Mouse (Mus musculus) intestine, embryonic 16.5 days (tissue): ENCODE data around the gene Creld1. TPM values are rescaled to one million over a fixed set of nuclear protein-coding genes. Genes with fewer than 3 reads are reported as not detected.

Experiments used
- ATAC-seq: fragments of 200-750 bp; cut with Nextera tagmentation; 2 replicates; pipeline ENCODE4 v1.8.0; 2017; ENCODE audit warnings: moderate TSS enrichment, moderate library complexity
- H3K27ac ChIP-seq: fragments of 300-500 bp; sonication (generic); 2 replicates; pipeline ENCODE4 v1.5.1; 2014; ENCODE audit warnings: mild to moderate bottlenecking, low read length
- H3K27me3 ChIP-seq: fragments of 300-500 bp; sonication (generic); replicated peaks from 2 replicates; pipeline ENCODE4 v1.6.1; 2014; ENCODE audit warnings: low read length, control low read depth, mixed read lengths; ENCODE audit not compliant: control insufficient read depth, insufficient read depth
- H3K36me3 ChIP-seq: fragments of 300-500 bp; sonication (generic); 2 replicates; pipeline ENCODE4 v1.6.1; 2014; ENCODE audit warnings: low read length, control low read depth; ENCODE audit not compliant: control insufficient read depth, insufficient read depth
- H3K4me1 ChIP-seq: fragments of 300-500 bp; sonication (generic); 2 replicates; pipeline ENCODE4 v1.6.1; 2014; ENCODE audit warnings: low read length, control low read depth, mixed read lengths; ENCODE audit not compliant: control insufficient read depth, insufficient read depth
- H3K4me2 ChIP-seq: fragments of 300-500 bp; sonication (generic); 2 replicates; pipeline ENCODE4 v1.6.1; 2014; ENCODE audit warnings: low read depth, low read length, control low read depth
- H3K4me3 ChIP-seq: fragments of 300-500 bp; sonication (generic); 2 replicates; pipeline ENCODE4 v1.5.1; 2014; ENCODE audit warnings: mild to moderate bottlenecking, low read length
- H3K9ac ChIP-seq: fragments of 300-500 bp; sonication (generic); 2 replicates; pipeline ENCODE4 v1.6.1; 2014; ENCODE audit warnings: low read depth, low read length
- H3K9me3 ChIP-seq: fragments of 300-500 bp; sonication (generic); 2 replicates; pipeline ENCODE4 v1.6.1; 2016; ENCODE audit warnings: low read length, control low read depth; ENCODE audit not compliant: control insufficient read depth
- WGBS: fragments of 180-500 bp; shearing (Covaris S2); extraction: QIAGEN DNeasy Blood & Tissue Kit; methylation state at CpG from one replicate; pipeline ENCODE4 v1.1.7; 2014; 5-methylcytosine and 5-hydroxymethylcytosine counted together
- polyA plus RNA-seq: library from polyadenylated mRNA; unstranded; fragments of >200 nt; fragmentation: Nextera tagmentation; extraction: Ambion mirVana; gene quantifications from 2 replicates; pipeline ENCODE4 v1.2.1, GENCODE M21; 2015

Creld1 gene
- polyA plus RNA-seq, 1 experiment from 2014 or later = 20.6 TPM

DNA sequence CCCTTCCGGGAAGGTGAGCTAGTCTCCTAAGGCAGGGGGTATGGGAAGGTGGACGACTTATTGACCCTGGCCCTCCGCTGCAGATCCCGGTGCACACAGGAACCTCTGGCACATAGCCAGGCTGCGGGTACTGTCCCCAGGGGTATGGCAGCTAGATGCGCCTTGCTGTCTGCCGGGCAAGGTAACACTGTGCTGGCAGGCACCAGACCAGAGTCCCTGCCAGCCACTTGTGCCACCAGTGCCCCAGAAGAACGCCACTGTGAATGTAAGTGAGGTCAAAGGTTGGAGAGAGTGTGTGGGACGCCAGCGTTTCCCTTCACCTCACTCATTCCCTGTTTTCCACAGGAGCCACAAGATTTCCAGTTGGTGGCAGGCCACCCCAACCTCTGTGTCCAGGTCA, 4.2 kb upstream of the Creld1 start:
- Histone ChIP-seq H3K4me1 (peaks cover 15% of the 10 kb centered on the region; the same call in 1 of the 2 replicates), H3K36me3 (0 out of 2 replicates have a peak, but pooled peaks cover 2% of the 10 kb centered on the region), H3K9ac (no peak overlapping the region), H3K27ac (no peak overlapping the region), H3K4me2 (no peak overlapping the region), H3K4me3 (no peak overlapping the region), H3K9me3 (no peaks in the 10 kb centered on the region), H3K27me3 (peaks cover 6% of the 10 kb centered on the region; the same call in 1 of the 2 replicates)
- no peak for ATAC-seq
- 82% methylated on average over 10 of the region's 10 CpGs for WGBS

DNA sequence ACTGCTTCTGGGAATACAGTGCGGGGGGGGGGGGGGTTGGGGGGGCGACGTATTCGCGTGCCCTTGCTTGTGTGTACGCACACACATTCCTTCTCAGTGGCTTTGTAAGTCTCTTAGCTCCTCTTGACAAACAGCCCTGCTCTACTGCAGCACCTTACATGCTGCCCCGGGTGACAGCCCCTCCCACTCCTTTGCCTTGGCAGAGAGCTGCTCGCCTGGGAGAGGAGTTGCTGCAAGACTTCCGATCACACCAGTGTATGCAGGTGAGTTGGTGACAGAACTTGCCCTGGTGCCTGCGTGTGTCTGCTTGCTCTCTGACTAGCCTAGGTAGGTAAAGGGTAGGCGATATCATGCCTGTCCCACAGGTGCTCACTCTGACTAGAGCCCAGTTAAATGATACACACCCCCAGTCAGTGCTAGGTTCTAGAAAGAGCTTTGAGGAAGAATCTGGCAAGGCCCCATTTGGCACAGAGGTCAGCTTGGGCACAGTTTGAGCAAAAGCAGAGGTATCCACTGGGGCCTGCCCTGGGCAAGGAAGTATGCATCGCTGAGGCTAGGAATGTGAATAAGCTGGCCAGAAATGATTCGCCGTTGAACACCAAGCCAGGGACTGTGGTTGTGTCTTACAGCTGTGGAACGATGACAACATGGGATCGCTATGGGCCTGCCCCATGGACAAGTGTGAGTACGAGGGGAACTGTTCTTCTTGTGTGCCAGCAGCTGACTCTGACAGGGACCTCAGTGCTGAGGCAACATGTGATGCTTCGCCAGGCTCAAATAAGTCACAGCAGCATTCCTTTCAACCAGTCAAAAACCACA, 2.3 kb upstream of the Creld1 start:
- no peak for ATAC-seq
- WGBS = 64% methylated on average over 18 of the region's 18 CpGs

DNA sequence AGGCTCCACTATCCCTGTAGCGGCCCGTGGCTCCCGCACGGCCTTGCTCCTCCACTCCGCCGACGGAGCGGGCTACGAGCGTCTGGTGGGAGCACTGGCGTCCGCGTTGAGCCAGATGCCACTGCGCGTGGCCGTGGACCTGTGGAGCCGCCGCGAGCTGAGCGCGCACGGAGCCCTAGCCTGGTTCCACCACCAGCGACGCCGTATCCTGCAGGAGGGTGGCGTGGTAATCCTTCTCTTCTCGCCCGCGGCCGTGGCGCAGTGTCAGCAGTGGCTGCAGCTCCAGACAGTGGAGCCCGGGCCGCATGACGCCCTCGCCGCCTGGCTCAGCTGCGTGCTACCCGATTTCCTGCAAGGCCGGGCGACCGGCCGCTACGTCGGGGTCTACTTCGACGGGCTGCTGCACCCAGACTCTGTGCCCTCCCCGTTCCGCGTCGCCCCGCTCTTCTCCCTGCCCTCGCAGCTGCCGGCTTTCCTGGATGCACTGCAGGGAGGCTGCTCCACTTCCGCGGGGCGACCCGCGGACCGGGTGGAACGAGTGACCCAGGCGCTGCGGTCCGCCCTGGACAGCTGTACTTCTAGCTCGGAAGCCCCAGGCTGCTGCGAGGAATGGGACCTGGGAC, 509 bp upstream of the Creld1 start:
- H3K9me3 ChIP-seq = no peaks in the 10 kb centered on the region
- ATAC-seq = peak; percentile 64
- WGBS = 3% methylated on average over 65 of the region's 65 CpGs
- peaks cover 16% of the 10 kb centered on the region for H3K4me1 ChIP-seq
- H3K27me3 ChIP-seq = peaks cover 6% of the 10 kb centered on the region; the same call in 1 of the 2 replicates
- H3K36me3 ChIP-seq = 0 out of 2 replicates have a peak, but pooled peaks cover 2% of the 10 kb centered on the region
- H3K4me3 ChIP-seq = peak overlapping the region; percentile 57
- peak overlapping the region; percentile 81 for H3K4me2 ChIP-seq
- peak overlapping the region; percentile 90 for H3K27ac ChIP-seq
- H3K9ac ChIP-seq = peak overlapping the region; percentile 77

More for the DNA sequence above, 2.3 kb upstream of the Creld1 start:
- Histone ChIP-seq H3K4me1 (peaks cover 15% of the 10 kb centered on the region; the same call in 1 of the 2 replicates), H3K27me3 (peaks cover 6% of the 10 kb centered on the region; the same call in 1 of the 2 replicates), H3K27ac (no peak overlapping the region), H3K4me2 (no peak overlapping the region), H3K36me3 (0 out of 2 replicates have a peak, but pooled peaks cover 2% of the 10 kb centered on the region), H3K9ac (no peak overlapping the region; the same call in 1 of the 2 replicates), H3K4me3 (no peak overlapping the region), H3K9me3 (no peaks in the 10 kb centered on the region)

GRCm38 (mm10) chr6:113483729-113484128, 632 bp downstream of the Creld1 start:
- Histone ChIP-seq H3K9me3 (no peaks in the 10 kb centered on the region), H3K27me3 (peaks cover 6% of the 10 kb centered on the region; the same call in 1 of the 2 replicates), H3K36me3 (peaks cover 2% of the 10 kb centered on the region; the same call in 1 of the 2 replicates), H3K27ac (peak overlapping the region; percentile 76), H3K4me2 (peak overlapping the region; percentile 81), H3K9ac (peak overlapping the region; percentile 77), H3K4me1 (peaks cover 16% of the 10 kb centered on the region), H3K4me3 (peak overlapping the region; percentile 57)
- WGBS = 6% methylated on average over 10 of the region's 10 CpGs
- ATAC-seq = peak; percentile 14

GRCm38 (mm10) chr6:113487125-113487576, 4.1 kb downstream of the Creld1 start:
- H3K4me3 ChIP-seq = no peak overlapping the region
- ATAC-seq = no peak
- 47% methylated on average over 7 of the region's 7 CpGs for WGBS
- H3K4me1 ChIP-seq = peaks cover 10% of the 10 kb centered on the region
- H3K4me2 ChIP-seq = no peak overlapping the region
- H3K9ac ChIP-seq = no peak overlapping the region
- no peaks in the 10 kb centered on the region; the same call in 1 of the 2 replicates for H3K36me3 ChIP-seq
- no peak overlapping the region for H3K27ac ChIP-seq
- H3K27me3 ChIP-seq = no peaks in the 10 kb centered on the region
- no peaks in the 10 kb centered on the region for H3K9me3 ChIP-seq

- no peak for ATAC-seq
- H3K9me3 ChIP-seq = no peaks in the 10 kb centered on the region
- no peak overlapping the region for H3K27ac ChIP-seq
- 97% methylated on average over 14 of the region's 14 CpGs for WGBS
- no peak overlapping the region for H3K4me2 ChIP-seq
- no peak overlapping the region for H3K9ac ChIP-seq
- H3K36me3 ChIP-seq = no peaks in the 10 kb centered on the region; the same call in 1 of the 2 replicates
- H3K4me1 ChIP-seq = peaks cover 11% of the 10 kb centered on the region
- H3K27me3 ChIP-seq = no peaks in the 10 kb centered on the region; the same call in 1 of the 2 replicates
- H3K4me3 ChIP-seq = no peak overlapping the region
Measured at GRCm38 (mm10) chr6:113489410-113489809, 6.3 kb downstream of the Creld1 start.

DNA sequence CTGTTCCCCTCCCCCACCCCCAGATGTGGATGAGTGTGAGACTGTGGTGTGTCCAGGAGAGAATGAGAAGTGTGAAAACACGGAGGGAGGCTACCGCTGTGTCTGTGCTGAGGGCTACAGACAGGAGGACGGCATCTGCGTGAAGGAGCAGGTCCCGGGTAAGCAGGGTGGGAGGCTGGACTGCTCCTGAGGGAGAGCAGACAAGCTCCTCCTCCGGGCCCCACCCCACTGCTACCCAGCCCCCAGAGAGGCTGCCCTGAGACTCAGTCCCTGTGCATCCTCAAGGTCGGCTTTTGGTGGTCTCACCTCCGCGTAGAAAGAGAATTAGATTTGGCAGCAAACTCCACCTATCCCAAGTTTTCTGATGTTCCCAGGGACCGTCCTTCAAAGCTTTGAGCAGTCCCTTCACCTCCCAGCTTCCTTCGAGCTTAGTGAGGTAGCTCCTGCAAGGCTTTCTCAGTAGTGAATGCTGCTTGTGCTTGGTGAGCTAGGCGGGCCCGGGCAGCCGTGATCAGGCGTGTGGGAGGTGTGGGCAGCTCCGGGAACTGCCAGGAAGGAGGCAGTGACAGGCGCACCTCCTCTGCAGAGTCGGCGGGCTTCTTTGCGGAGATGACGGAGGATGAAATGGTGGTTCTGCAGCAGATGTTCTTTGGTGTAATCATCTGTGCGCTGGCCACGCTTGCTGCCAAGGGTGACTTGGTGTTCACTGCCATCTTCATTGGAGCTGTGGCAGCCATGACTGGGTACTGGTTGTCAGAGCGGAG, 9.2 kb downstream of the Creld1 start:
- H3K36me3 ChIP-seq = no peaks in the 10 kb centered on the region; the same call in 1 of the 2 replicates
- no peak overlapping the region for H3K9ac ChIP-seq
- H3K9me3 ChIP-seq = no peaks in the 10 kb centered on the region
- H3K27me3 ChIP-seq = peaks cover 8% of the 10 kb centered on the region
- H3K27ac ChIP-seq = no peak overlapping the region
- H3K4me1 ChIP-seq = peaks cover 14% of the 10 kb centered on the region
- no peak overlapping the region for H3K4me2 ChIP-seq
- ATAC-seq = no peak
- WGBS = 73% methylated on average over 24 of the region's 24 CpGs
- no peak overlapping the region for H3K4me3 ChIP-seq

DNA sequence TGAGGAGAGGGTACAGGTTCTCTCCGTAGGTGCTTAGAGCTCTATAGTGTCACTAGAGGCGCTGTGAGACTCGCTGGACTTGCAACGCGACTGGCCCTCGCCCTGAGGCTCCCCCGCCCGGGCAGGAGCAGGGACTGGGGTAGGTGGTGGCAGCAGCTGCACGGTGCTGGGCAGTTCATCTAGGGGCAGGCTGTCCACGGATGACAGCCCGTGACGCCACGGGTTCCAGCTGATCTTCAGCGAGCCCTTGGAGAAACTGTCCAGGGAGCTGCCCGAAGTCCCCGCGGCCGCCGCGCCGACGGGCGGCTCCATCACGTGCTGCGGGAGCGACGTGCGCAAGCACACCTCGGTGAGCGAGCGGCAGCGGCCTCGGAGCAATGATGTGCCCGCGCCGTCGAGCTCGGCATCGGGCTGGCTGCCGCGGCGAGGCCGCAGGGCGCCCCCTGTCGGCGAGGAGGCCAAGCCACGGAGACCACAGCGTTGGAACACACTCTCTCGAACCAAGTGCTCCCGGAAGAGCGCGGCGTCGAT, 11.2 kb downstream of the Creld1 start:
- Histone ChIP-seq H3K27ac (no peak overlapping the region), H3K36me3 (no peaks in the 10 kb centered on the region), H3K27me3 (peaks cover 8% of the 10 kb centered on the region), H3K4me1 (peaks cover 11% of the 10 kb centered on the region), H3K9me3 (no peaks in the 10 kb centered on the region), H3K4me2 (peak overlapping the region; percentile 87), H3K4me3 (peak overlapping the region; percentile 54), H3K9ac (peak overlapping the region; percentile 72)
- peak; percentile 88 for ATAC-seq
- WGBS = under 1% methylated on average over 54 of the region's 54 CpGs
